ENCODE assay signal across 1 mouse cellular context in the genomic region with DNA sequence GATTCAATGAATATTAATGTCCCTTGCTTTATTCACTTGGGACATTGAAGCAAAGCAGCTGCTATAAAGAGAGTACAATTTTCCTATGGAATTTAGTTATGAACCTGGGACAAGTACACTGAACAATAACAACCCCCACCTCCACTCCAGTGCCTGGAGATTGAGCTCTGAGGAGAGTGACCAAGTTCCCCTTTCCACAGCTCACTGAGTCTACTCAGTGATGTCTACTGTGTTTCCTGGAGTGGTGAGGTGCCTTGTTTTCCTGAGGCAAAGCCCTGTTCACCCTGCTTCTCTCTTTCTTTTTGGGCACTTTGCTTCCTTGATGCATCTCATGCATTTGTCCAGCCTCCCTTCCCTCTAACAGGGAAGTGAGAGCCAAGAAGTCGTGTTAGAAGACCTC.
TF ChIP-seq lines count a peak whose summit lies in the region.

No protein-coding gene starts in this region.

TF ChIP-seq in MEL, 35 proteins besides CTCF, POLR2A, EP300 and RAD21 (continued from another document):
- no peak for TF ChIP-seq USF1 (IDR thresholded peaks at IDR 0.05; ENCODE audit: low read depth, low read length)
